Mouse (Mus musculus) olfactory bulb, adult 2 months (tissue): ENCODE measurements around the gene Tirap.

Experiments
- CTCF ChIP-seq: fragments of 200-500 bp; IDR thresholded peaks from 2 replicates; pipeline ENCODE4 v1.5.1; 2012; ENCODE audit warnings: low read depth, mild to moderate bottlenecking, low read length, moderate library complexity; ENCODE audit not compliant: insufficient read depth
- POLR2A ChIP-seq: fragments of 200-500 bp; IDR thresholded peaks from 2 replicates; pipeline ENCODE4 v1.6.1; 2012; ENCODE audit warnings: mild to moderate bottlenecking, low read depth, low read length, moderate library complexity; ENCODE audit not compliant: insufficient read depth

GRCm38 (mm10) chr9:35238371-35238770, 38.3 kb upstream of the Tirap start:
- TF ChIP-seq CTCF: no peak
- TF ChIP-seq POLR2A: no peak
